Mouse (Mus musculus): ENCODE results near the gene Isca2.

DNA sequence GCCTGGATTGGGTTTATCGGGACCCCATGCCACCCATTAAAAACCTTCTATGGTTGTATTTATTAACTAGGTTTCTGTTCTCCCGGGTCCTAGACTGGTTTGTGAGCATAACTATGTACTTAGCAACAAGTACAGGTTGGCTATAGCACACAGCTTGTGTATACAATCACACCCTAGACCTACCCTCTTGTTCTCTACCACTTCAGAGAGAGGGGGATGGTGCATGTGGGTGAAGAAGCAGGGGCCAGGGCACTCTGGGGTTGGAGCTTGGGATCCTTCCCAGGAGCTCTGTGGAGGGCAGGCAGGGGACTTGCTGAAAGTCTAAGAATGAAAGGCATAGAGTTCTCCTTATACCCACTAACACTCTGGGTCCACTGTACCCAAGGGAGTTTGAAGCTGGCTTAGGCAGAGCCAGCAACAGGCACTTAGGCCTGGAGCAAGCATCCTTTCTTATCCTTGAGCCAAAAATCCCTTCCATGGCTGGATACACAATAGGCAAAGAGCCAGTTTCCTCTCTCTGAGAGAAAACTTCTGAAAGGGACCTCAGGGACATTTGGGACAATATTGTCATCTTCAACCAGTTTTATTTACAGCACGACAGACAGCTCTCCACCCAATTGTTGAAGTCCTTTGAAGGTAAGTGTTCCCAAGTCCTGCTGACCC lies 41.7 kb downstream of the Isca2 start:
- no peak for TF ChIP-seq CTCF (IDR thresholded peaks at IDR 0.05; ENCODE audit: control insufficient read depth, insufficient read depth, insufficient replicate concordance, low read depth, low read length)
- no peak for TF ChIP-seq POLR2A (IDR thresholded peaks at IDR 0.05; ENCODE audit: control insufficient read depth, low read depth, low read length)

Measured in testis, adult 2 months (tissue).